Mouse (Mus musculus) kidney, embryonic 15.5 days (tissue): Measurements from ENCODE around the gene Cxcr6. TPM values are rescaled to one million over a fixed set of nuclear protein-coding genes. Genes with fewer than 3 reads are reported as not detected.

Experiments
- ATAC-seq: fragments of 200-750 bp; cut with Nextera tagmentation; replicated peaks from 2 replicates; pipeline ENCODE4 v1.8.0; 2017; ENCODE audit warnings: moderate TSS enrichment; ENCODE audit not compliant: low FRiP score
- H3K27ac ChIP-seq: fragments of 300-500 bp; sonication (generic); 2 replicates; pipeline ENCODE4 v1.5.1; 2015; ENCODE audit warnings: mild to moderate bottlenecking, inconsistent platforms
- H3K27me3 ChIP-seq: fragments of 300-500 bp; sonication (generic); 2 replicates; pipeline ENCODE4 v1.6.1; 2015; ENCODE audit warnings: inconsistent platforms
- H3K36me3 ChIP-seq: fragments of 300-500 bp; sonication (generic); 2 replicates; pipeline ENCODE4 v1.6.1; 2015; ENCODE audit warnings: inconsistent platforms
- H3K4me1 ChIP-seq: fragments of 300-500 bp; sonication (generic); 2 replicates; pipeline ENCODE4 v1.6.1; 2015; ENCODE audit warnings: inconsistent platforms
- H3K4me2 ChIP-seq: fragments of 300-500 bp; sonication (generic); 2 replicates; pipeline ENCODE4 v1.6.1; 2015; ENCODE audit warnings: moderate library complexity, mild to moderate bottlenecking, inconsistent platforms
- H3K4me3 ChIP-seq: fragments of 300-500 bp; sonication (generic); replicated peaks from 2 replicates; pipeline ENCODE4 v1.5.1; 2015; ENCODE audit warnings: mild to moderate bottlenecking, inconsistent platforms
- H3K9ac ChIP-seq: fragments of 300-500 bp; sonication (generic); 2 replicates; pipeline ENCODE4 v1.6.1; 2015; ENCODE audit warnings: mild to moderate bottlenecking, inconsistent platforms
- H3K9me3 ChIP-seq: fragments of 300-500 bp; sonication (generic); replicated peaks from 2 replicates; pipeline ENCODE4 v1.6.1; 2016; ENCODE audit warnings: inconsistent platforms
- WGBS: fragments of 180-500 bp; shearing (Covaris S2); methylation state at CpG from one replicate; pipeline ENCODE4 v1.1.7; 2015; ENCODE audit warnings: mixed read lengths; 5-methylcytosine and 5-hydroxymethylcytosine counted together
- polyA plus RNA-seq: library from polyadenylated mRNA; unstranded; fragments of >200 nt; fragmentation: Nextera tagmentation; extraction: Ambion mirVana; gene quantifications from 2 replicates; pipeline ENCODE4 v1.2.1, GENCODE M21; 2015

The Cxcr6 gene
- polyA plus RNA-seq, 1 experiment from 2014 or later: 0.29 TPM

DNA sequence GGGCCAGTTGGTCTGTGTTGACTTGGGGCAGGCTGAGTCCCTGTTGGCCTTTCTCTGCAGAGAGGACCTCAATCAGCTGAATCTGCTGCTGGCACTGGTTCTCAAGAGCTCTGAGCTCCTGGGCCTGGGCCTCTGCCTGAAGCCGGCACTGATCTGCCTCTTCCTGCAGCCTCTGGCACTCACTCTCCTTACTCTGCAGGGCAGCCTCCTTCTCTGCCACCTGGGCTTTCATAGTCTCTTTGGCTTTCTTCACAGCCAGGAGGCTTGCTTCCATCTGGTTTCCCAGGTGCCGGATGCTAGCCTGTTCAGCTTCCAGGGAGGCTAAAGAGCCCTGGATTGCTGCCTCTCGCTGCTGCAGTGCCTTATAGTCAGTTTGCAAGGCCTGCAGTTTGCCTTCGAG is 22.6 kb downstream of the Cxcr6 start:
- H3K9ac ChIP-seq: no peak overlapping the region
- no peak for ATAC-seq
- H3K9me3 ChIP-seq: no peaks in the 10 kb centered on the region
- no peaks in the 10 kb centered on the region for H3K27me3 ChIP-seq
- peaks cover 84% of the 10 kb centered on the region for H3K36me3 ChIP-seq
- H3K4me1 ChIP-seq: no peaks in the 10 kb centered on the region
- 87% methylated on average over 4 of the region's 4 CpGs for WGBS
- H3K4me3 ChIP-seq: no peak overlapping the region
- no peak overlapping the region for H3K4me2 ChIP-seq
- no peak overlapping the region for H3K27ac ChIP-seq

DNA sequence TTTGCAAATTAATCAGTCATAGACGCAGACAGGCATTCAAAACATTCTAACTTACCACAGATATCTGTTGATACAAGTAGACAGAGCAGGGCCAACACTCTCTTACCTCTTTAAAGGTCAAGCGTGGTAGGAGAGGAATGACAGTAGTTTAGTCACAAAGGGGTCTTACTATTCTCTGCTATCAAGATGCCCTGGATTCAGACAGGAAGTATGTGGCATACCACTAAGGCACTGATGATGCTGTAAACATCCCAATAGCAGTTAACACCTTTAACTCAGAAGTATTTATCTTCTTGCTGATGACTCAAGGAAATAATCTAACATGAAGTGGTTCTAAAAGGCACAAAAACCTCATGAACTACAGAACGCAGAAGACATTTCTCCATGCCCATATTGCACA is 29.6 kb downstream of the Cxcr6 start:
- ATAC-seq: no peak
- Histone ChIP-seq H3K9ac (no peak overlapping the region), H3K9me3 (no peaks in the 10 kb centered on the region), H3K4me1 (no peaks in the 10 kb centered on the region), H3K36me3 (peaks cover 82% of the 10 kb centered on the region), H3K27ac (no peak overlapping the region), H3K27me3 (no peaks in the 10 kb centered on the region), H3K4me2 (no peak overlapping the region), H3K4me3 (no peak overlapping the region)
- 88% methylated on average over 3 of the region's 3 CpGs for WGBS

DNA sequence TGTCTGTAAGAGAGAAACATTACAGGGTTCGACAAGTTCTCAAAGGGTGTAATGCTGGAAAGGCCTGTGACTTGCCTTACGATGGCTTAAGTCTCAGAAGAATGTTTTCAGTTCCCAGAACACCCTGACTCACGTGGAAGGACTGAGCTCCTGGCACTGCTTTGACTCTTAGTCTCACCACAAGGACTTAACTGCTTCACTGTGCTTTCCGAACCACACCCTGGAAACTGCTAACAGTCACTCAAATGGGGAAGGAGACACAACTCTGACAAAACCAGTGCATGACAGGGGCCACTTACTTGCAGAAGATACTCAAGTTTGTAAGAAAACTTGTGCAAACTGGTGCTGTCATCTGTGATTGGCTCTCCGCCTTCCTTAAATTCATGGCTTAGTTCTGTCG is 34.0 kb downstream of the Cxcr6 start:
- no peaks in the 10 kb centered on the region for H3K27me3 ChIP-seq
- peaks cover 62% of the 10 kb centered on the region for H3K36me3 ChIP-seq
- H3K9me3 ChIP-seq: no peaks in the 10 kb centered on the region
- H3K4me2 ChIP-seq: no peak overlapping the region
- no peak overlapping the region for H3K9ac ChIP-seq
- no peak overlapping the region for H3K27ac ChIP-seq
- WGBS: 90% methylated on average over 6 of the region's 6 CpGs
- no peak overlapping the region for H3K4me3 ChIP-seq
- no peak for ATAC-seq
- H3K4me1 ChIP-seq: no peaks in the 10 kb centered on the region

DNA sequence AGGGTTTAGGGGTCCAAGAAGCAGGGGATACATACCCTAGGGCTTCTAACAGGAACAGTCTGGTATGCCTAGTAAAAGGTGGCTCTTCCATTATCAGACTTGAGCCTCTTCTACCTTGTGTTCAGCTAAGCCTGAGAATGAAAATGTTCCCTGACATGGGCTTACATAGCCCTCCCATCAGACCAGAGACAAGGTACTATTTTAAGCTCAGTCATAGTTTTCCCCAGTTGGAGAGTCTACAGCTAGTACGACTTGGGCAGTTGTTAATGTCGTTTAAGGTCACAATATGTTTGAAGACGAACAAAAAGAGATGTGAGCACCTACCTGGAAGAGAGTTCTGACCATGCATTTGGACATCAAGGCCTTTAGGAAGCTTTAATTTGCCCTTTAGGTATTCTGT is 38.2 kb downstream of the Cxcr6 start:
- 84% methylated on average over 3 of the region's 3 CpGs for WGBS

DNA sequence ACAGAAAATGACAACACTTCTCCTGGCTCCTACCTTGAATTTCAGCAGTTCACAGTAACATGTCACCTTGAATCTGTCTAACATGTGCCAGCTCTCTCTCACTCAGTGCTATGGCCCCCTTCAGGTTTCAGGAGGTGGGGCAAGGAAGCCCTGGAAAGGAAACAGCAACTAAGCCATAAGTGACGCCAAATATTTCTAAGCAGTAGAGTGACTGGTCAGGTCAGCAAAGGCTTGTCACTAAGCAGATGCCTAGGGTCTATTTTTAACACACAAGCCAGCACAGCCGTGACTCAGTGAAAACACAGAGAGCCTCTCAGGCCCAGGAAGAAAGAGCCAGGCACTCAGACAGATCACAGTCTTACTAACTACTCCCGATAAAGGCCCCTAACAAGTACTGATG is 38.8 kb downstream of the Cxcr6 start:
- Histone ChIP-seq H3K36me3 (peaks cover 20% of the 10 kb centered on the region), H3K27me3 (no peaks in the 10 kb centered on the region), H3K27ac (no peak overlapping the region), H3K4me3 (no peak overlapping the region), H3K9me3 (no peaks in the 10 kb centered on the region), H3K9ac (no peak overlapping the region), H3K4me2 (no peak overlapping the region), H3K4me1 (peaks cover 3% of the 10 kb centered on the region)
- ATAC-seq: no peak
- WGBS: 58% methylated on average over 3 of the region's 3 CpGs

More for the DNA sequence above, 38.2 kb downstream of the Cxcr6 start:
- no peak overlapping the region for H3K4me2 ChIP-seq
- H3K9ac ChIP-seq: no peak overlapping the region
- no peak overlapping the region for H3K4me3 ChIP-seq
- peaks cover 26% of the 10 kb centered on the region for H3K36me3 ChIP-seq
- ATAC-seq: no peak
- H3K27me3 ChIP-seq: no peaks in the 10 kb centered on the region
- no peaks in the 10 kb centered on the region for H3K4me1 ChIP-seq
- no peaks in the 10 kb centered on the region for H3K9me3 ChIP-seq
- no peak overlapping the region for H3K27ac ChIP-seq

DNA sequence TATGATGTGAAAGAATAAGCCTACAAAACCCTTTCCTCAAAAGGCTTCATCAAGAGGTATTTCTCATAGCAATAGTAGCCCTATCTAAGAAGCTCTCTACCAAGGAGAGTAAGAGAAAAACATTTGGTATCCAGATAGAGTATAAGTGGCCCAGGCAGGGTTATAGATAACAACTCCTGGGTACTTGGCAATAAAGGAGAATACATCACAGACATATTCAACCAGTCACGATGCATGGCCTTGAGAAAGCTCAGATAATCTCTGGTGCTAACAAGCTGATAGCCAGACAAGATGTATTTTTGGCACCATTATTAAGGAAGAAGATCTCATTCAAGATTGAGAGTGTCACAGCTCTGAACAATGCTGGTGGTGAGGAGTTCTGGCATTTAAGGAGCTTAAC is 40.2 kb downstream of the Cxcr6 start:
- Histone ChIP-seq H3K9ac (no peak overlapping the region), H3K36me3 (peaks cover 7% of the 10 kb centered on the region; the same call in 1 of the 2 replicates), H3K27ac (no peak overlapping the region), H3K4me3 (no peak overlapping the region), H3K4me1 (peaks cover 10% of the 10 kb centered on the region), H3K27me3 (no peaks in the 10 kb centered on the region), H3K4me2 (no peak overlapping the region), H3K9me3 (no peaks in the 10 kb centered on the region)
- ATAC-seq: no peak
- WGBS: 93% methylated on average over 1 of the region's 1 CpGs

DNA sequence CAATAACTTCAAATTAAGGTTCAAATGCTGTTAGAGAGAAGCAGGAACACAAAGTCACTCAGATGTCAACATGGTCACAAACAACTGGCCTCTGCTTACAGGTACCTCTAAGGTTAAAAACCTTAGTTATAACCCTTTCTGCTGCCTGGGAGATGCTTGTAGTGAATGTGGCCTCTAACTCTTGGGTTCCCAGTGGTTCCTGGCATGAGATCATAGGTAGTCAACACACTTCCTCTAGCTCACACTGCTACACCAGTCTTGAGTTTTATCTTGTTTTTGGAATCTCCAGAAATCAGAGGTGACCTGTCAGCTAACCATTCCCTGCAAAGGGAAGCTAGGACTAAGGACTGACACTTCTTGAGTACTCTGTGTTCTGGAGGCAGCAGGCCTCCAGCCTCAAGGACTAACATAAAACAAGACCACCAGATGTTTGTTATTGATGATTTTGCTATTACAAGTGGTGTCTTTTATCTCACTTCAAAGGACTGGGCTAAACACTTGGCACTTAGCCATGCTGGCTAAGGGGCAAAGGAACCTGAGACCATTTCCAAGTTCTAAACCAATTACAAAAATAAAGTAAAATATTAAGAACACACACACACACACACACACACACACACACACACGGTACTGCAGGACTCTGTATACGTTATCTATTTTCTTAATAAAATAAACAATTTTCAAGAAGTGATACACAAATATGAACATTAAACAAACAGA is 43.9 kb downstream of the Cxcr6 start:
- Histone ChIP-seq H3K9ac (no peak overlapping the region), H3K4me3 (peak overlapping the region; percentile 73), H3K4me2 (peak overlapping the region; percentile 80), H3K27me3 (no peaks in the 10 kb centered on the region), H3K36me3 (no peaks in the 10 kb centered on the region), H3K9me3 (no peaks in the 10 kb centered on the region), H3K4me1 (peaks cover 13% of the 10 kb centered on the region), H3K27ac (no peak overlapping the region)
- ATAC-seq: no peak
- WGBS: 63% methylated on average over 2 of the region's 2 CpGs

DNA sequence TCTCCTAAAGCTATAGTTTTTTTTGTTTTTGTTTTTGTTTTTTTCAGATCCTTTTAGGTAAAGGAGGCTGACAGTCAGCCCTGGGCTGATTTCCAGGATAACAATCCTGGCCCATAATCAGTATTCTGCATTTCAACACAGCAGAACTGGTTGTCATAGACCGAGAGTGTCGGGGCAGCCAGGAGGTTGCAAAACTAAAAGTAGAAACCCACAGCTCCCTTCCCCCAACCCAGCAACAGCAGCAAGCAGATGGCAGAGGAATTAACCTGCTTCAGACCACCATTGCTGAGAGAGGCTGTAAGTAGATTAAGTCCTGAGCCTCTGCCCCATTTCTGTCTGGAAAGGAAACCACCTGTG is 44.4 kb downstream of the Cxcr6 start:
- Histone ChIP-seq H3K4me3 (peak overlapping the region; percentile 73), H3K27me3 (no peaks in the 10 kb centered on the region), H3K9ac (peak overlapping the region; percentile 71), H3K4me1 (peaks cover 13% of the 10 kb centered on the region), H3K4me2 (peak overlapping the region; percentile 80), H3K27ac (peak overlapping the region; percentile 95), H3K9me3 (no peaks in the 10 kb centered on the region), H3K36me3 (no peaks in the 10 kb centered on the region)
- ATAC-seq: no peak
- WGBS: 20% methylated on average over 2 of the region's 2 CpGs

DNA sequence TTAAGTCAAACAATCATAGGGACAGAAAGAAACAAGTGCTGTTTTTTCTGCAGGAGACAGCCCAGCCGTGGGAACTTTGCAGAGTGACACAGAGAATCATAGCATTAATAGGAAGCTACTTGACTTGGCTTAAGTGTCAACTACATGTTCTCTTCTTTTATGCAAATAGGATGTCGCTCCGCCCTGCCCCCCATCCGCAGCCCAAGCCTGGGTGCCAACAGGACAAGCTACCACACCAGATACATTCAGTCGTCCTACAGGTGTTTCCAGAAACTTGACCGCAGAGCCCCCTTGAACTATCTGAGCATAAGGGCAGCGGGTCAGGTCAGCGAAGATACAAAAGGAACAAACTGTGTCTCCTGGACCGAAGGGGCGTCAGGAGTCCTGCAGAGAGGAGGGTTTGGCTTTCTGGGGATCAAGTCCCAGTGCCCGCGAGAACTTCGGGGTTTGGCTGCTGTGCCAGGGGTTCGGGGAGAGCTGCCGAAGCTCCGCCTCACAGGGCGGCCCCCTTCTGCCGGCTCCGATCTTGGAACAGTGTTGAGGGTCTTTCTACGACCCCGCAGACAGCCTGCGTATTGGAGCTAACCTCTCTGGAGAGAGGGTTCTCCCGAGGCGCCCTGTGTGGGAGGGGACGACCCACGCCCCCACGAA is 44.9 kb downstream of the Cxcr6 start:
- peaks cover 13% of the 10 kb centered on the region for H3K4me1 ChIP-seq
- H3K4me2 ChIP-seq: peak overlapping the region; percentile 80
- H3K9ac ChIP-seq: peak overlapping the region; percentile 71
- WGBS: under 1% methylated on average over 27 of the region's 27 CpGs
- no peaks in the 10 kb centered on the region for H3K36me3 ChIP-seq
- H3K9me3 ChIP-seq: no peaks in the 10 kb centered on the region
- peak overlapping the region; percentile 73 for H3K4me3 ChIP-seq
- no peaks in the 10 kb centered on the region for H3K27me3 ChIP-seq
- H3K27ac ChIP-seq: peak overlapping the region; percentile 95
- peak; percentile 84 for ATAC-seq

DNA sequence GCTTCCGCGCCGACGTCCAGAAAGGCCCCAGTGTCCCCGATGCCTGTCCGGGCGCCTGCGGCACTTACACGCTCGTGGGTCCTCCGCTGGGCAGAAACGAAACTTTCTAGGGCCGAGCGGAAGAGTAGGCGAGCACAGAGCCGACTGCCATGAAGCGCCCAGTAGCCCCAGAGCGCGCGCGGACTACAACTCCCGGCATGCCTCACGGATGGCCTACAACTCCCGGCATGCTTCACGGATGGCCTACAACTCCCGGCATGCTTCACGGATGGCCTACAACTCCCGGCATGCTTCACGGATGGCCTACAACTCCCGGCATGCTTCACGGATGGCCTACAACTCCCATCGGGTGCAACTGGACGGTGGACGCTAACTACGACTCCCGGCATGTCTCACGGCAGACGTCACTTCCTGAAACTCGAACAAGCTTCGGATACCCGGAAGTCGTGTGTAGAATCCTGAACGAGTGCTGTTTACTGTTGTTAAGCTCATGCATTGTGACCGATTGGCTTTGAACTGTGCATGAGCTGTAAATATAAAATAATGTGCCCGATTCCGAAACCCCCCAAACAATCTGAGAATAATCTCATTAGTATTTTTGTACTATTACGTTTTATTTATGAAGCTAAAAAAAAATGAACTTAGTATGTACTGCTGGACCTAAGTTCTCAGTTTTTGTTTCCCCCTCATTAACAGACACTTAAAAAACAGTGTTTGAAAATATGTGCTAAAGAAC is 45.6 kb downstream of the Cxcr6 start, which contains the start of gene Fyco1:
Gene Fyco1 (minus strand): TSS at position 187 of the 736 bp plus-strand sequence.
- H3K9ac ChIP-seq: peak within 1 kb of the TSS; percentile 71
- H3K4me2 ChIP-seq: peak within 1 kb of the TSS; percentile 80
- H3K27me3 ChIP-seq: no peaks in the 10 kb centered on the region
- no peaks in the 10 kb centered on the region for H3K9me3 ChIP-seq
- WGBS: 1% methylated on average over 47 of the region's 47 CpGs
- H3K4me3 ChIP-seq: peak within 1 kb of the TSS; percentile 73
- ATAC-seq: peak; percentile 97
- H3K27ac ChIP-seq: peak within 1 kb of the TSS; percentile 95
- peaks cover 13% of the 10 kb centered on the region for H3K4me1 ChIP-seq
- no peaks in the 10 kb centered on the region for H3K36me3 ChIP-seq

DNA sequence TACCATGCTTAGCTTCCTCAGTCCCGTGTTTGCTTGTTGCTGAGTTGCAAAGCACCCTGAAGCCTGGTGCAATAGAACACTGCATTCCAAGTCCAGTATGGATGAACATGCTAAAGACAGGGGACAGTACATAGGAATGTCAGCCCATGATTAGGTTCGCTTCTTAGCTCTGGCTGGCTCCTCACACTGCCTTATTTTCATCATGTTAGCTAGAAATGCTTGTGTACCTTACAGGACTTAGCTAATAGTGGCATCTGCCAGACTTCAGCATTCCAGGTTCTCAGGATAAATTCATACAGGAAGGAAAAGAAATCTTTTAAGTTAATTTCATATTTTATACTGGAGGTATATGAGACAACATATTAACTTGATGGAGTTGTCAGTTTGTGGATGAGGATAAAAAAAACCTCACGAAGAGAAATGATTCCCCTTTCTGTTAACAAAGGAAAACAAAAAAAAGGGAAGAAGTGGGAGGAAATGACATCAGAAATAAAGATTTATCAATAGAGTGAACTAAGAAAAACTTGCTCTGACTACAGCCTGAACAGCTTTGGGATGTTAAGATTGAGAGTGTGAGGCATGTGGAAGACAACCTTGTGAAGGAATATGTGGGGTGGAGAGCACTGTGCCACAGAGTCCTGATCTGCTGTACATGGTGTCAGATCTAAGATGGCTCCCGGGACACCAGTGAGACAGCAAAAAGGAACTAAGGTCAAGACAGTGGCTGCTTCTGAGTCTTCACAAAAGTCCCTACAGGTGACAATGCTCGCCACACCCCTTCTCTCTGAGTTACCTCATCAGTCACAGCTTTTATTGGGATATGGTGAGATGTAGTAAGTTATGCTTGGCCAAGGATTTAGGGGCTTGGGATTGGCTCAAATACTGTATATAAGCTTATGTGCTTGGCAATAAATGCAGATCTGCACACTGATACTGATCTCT is 46.4 kb downstream of the Cxcr6 start:
- peak overlapping the region; percentile 50 for H3K4me2 ChIP-seq
- peak overlapping the region; percentile 0; the same call in 1 of the 2 replicates for H3K9ac ChIP-seq
- ATAC-seq: peak; percentile 22
- peak overlapping the region; percentile 73 for H3K4me3 ChIP-seq
- peaks cover 13% of the 10 kb centered on the region for H3K4me1 ChIP-seq
- WGBS: 66% methylated on average over 5 of the region's 5 CpGs
- H3K36me3 ChIP-seq: no peaks in the 10 kb centered on the region
- no peaks in the 10 kb centered on the region for H3K27me3 ChIP-seq
- no peak overlapping the region for H3K27ac ChIP-seq
- no peaks in the 10 kb centered on the region for H3K9me3 ChIP-seq
